In genomic region chr7:38029986-38030385, GRCm38 (mm10) we compare ENCODE assay signal across 14 mouse cellular contexts.
"Had no signal": no experiment of that assay in that cellular context is flagged by ENCODE, and none has a peak within 500 bp of the region (broad histone marks: within the 10 kb centered on the region; RNA-seq: fewer than 3 reads in every experiment).

No protein-coding gene starts in this region.

- H3K4me2 ChIP-seq: limb, embryonic 12.5 days; midbrain, embryonic 15.5 days had no signal

- H3K4me3 ChIP-seq: limb, embryonic 12.5 days; midbrain, embryonic 15.5 days had no signal

- H3K36me3 ChIP-seq: limb, embryonic 12.5 days; midbrain, embryonic 15.5 days had no signal

- ATAC-seq: midbrain, embryonic 15.5 days had no signal

- H3K27ac ChIP-seq: kidney, postnatal 0 days; limb, embryonic 12.5 days; liver, embryonic 14.5 days; macrophage; midbrain, embryonic 15.5 days had no signal

- DNase-seq: kidney, adult 2 months; kidney, postnatal 36 days; layer of hippocampus, adult 9-11 months; layer of hippocampus, postnatal 36 days; liver; lung, adult 2 months; right cerebral cortex, adult 18-20 months; right cerebral cortex, postnatal 25 days; thymus, postnatal 4 days had no signal

- H3K4me1 ChIP-seq: limb, embryonic 12.5 days; midbrain, embryonic 15.5 days had no signal

- H3K9ac ChIP-seq: limb, embryonic 12.5 days; liver, embryonic 14.5 days; midbrain, embryonic 15.5 days had no signal

- H3K27me3 ChIP-seq: midbrain, embryonic 15.5 days had no signal

- H3K9me3 ChIP-seq: limb, embryonic 12.5 days; midbrain, embryonic 15.5 days had no signal
